Mouse (Mus musculus) forebrain, postnatal 0 days (tissue): ENCODE measurements around the gene Pigp. TPM values are rescaled to one million over a fixed set of nuclear protein-coding genes. Genes with fewer than 3 reads are reported as not detected.

ENCODE experiments used
- ATAC-seq: fragments of 200-750 bp; cut with Nextera tagmentation; 2 replicates; pipeline ENCODE4 v1.8.0; 2017; ENCODE audit warnings: mild to moderate bottlenecking, moderate library complexity
- DNase-seq: peaks from one replicate; pipeline ENCODE4 v3.0.0-alpha.2; 2015
- H3K27ac ChIP-seq: fragments of 300-500 bp; sonication (generic); 2 replicates; pipeline ENCODE4 v1.5.1; 2014; ENCODE audit warnings: low read depth, mild to moderate bottlenecking, antibody characterized with exemption, low read length, moderate library complexity, mixed read lengths
- H3K27me3 ChIP-seq: fragments of 300-500 bp; sonication (generic); 2 replicates; pipeline ENCODE4 v1.6.1; 2014; ENCODE audit warnings: mild to moderate bottlenecking, low read length, mixed read lengths; ENCODE audit not compliant: insufficient read depth
- H3K36me3 ChIP-seq: fragments of 300-500 bp; sonication (generic); 2 replicates; pipeline ENCODE4 v1.6.1; 2014; ENCODE audit warnings: mild to moderate bottlenecking, moderate library complexity; ENCODE audit not compliant: insufficient read depth
- H3K4me1 ChIP-seq: fragments of 300-500 bp; sonication (generic); 2 replicates; pipeline ENCODE4 v1.6.1; 2014; ENCODE audit warnings: antibody characterized with exemption; ENCODE audit not compliant: insufficient read depth
- H3K4me2 ChIP-seq: fragments of 300-500 bp; sonication (generic); 2 replicates; pipeline ENCODE4 v1.6.1; 2014; ENCODE audit warnings: low read depth, mild to moderate bottlenecking, moderate library complexity
- H3K4me3 ChIP-seq: fragments of 300-500 bp; sonication (generic); 2 replicates; pipeline ENCODE4 v1.5.1; 2014; ENCODE audit warnings: low read depth, low read length, mixed read lengths
- H3K9ac ChIP-seq: fragments of 300-500 bp; sonication (generic); 2 replicates; pipeline ENCODE4 v1.6.1; 2014; ENCODE audit warnings: mild to moderate bottlenecking
- H3K9me3 ChIP-seq: fragments of 300-500 bp; sonication (generic); 2 replicates; pipeline ENCODE4 v1.6.1; 2016; ENCODE audit warnings: low read length
- CTCF ChIP-seq: sonication (generic); IDR thresholded peaks from 2 replicates; pipeline ENCODE4 v1.5.1; 2016; ENCODE audit warnings: antibody characterized with exemption, control low read depth, low read depth
- WGBS: fragments of 180-500 bp; shearing (Covaris S2); extraction: QIAGEN DNeasy Blood & Tissue Kit; methylation state at CpG from one replicate; pipeline ENCODE4 v1.1.7; 2014; 5-methylcytosine and 5-hydroxymethylcytosine counted together
- polyA plus RNA-seq: library from polyadenylated mRNA; unstranded; fragments of >200 nt; fragmentation: Nextera tagmentation; extraction: Ambion mirVana; gene quantifications from 2 replicates; pipeline ENCODE4 v1.2.1, GENCODE M21; 2015
- total RNA-seq: library from RNA; depleted of rRNA; stranded (reverse); fragments of >200 nt; gene quantifications from 2 replicates; pipeline ENCODE4 v1.2.3, GENCODE M21; 2014

The Pigp gene
- total and polyA plus RNA-seq, 2 experiments from 2014 or later: 88.3 to 133 TPM

DNA sequence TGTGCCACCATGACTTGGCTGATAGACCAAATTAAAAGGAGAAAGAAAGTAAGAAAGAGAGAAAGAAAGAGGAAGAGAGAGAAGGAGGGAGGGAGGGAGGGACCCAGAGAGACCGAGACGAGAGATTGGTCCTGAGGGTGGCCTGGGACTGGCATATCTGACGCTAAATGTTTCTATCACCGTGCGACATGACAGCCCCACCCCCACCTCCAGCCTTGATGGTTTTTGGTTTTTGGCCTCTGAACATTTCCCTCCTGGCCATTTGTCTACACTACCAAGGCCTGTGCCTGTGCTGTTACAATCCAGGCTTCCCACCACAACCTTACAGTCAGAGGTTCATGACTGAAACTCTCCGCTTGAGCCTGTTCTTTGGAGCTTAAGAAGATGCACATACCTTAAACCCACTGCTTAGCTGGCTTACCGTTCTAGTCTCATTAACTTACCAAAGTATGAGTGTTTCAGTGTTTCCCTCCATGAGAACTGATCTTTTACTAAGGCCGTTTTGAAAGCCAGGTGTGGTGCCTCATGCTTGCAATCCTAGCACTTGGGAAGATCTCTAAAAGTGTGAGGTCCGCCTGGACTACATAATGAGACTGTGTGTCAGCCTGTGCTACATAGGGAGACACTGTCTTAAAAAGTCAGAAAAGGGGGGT, 40.3 kb downstream of the Pigp start:
- WGBS: 88% methylated on average over 9 of the region's 9 CpGs
- no peaks in the 10 kb centered on the region for H3K9me3 ChIP-seq
- H3K4me3 ChIP-seq: no peak overlapping the region
- H3K27me3 ChIP-seq: peaks cover 18% of the 10 kb centered on the region
- ATAC-seq: no peak
- no peaks in the 10 kb centered on the region for H3K36me3 ChIP-seq
- H3K27ac ChIP-seq: no peak overlapping the region
- DNase-seq: no peak
- H3K4me1 ChIP-seq: peaks cover 9% of the 10 kb centered on the region; the same call in 1 of the 2 replicates
- TF ChIP-seq CTCF: no peak
- H3K9ac ChIP-seq: no peak overlapping the region
- no peak overlapping the region for H3K4me2 ChIP-seq

DNA sequence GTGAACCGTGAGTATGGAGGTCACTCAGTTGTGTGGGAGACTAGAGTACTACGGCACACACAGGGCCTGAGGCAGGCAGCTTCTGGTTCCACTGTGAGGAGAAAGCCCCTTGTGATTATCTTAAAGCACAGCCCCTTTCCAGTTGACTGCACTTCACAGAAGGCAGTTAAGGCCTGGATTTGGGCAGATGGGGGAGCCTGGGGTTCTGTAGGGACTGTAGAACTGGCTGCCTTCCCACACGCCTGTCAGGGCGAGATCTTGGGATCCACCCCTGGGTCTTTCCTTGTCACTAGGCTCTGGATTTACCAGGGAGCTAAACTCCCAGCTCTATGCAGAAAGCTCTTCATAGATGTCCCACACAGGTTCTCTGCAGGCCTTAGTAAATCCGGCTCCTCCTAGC, 41.2 kb downstream of the Pigp start:
- Histone ChIP-seq H3K27ac (no peak overlapping the region), H3K4me3 (no peak overlapping the region), H3K36me3 (no peaks in the 10 kb centered on the region), H3K4me2 (no peak overlapping the region), H3K4me1 (peaks cover 9% of the 10 kb centered on the region; the same call in 1 of the 2 replicates), H3K9me3 (no peaks in the 10 kb centered on the region), H3K9ac (no peak overlapping the region), H3K27me3 (peaks cover 23% of the 10 kb centered on the region)
- 46% methylated on average over 5 of the region's 5 CpGs for WGBS
- DNase-seq (no peak), ATAC-seq (no peak)
- TF ChIP-seq CTCF: no peak

DNA sequence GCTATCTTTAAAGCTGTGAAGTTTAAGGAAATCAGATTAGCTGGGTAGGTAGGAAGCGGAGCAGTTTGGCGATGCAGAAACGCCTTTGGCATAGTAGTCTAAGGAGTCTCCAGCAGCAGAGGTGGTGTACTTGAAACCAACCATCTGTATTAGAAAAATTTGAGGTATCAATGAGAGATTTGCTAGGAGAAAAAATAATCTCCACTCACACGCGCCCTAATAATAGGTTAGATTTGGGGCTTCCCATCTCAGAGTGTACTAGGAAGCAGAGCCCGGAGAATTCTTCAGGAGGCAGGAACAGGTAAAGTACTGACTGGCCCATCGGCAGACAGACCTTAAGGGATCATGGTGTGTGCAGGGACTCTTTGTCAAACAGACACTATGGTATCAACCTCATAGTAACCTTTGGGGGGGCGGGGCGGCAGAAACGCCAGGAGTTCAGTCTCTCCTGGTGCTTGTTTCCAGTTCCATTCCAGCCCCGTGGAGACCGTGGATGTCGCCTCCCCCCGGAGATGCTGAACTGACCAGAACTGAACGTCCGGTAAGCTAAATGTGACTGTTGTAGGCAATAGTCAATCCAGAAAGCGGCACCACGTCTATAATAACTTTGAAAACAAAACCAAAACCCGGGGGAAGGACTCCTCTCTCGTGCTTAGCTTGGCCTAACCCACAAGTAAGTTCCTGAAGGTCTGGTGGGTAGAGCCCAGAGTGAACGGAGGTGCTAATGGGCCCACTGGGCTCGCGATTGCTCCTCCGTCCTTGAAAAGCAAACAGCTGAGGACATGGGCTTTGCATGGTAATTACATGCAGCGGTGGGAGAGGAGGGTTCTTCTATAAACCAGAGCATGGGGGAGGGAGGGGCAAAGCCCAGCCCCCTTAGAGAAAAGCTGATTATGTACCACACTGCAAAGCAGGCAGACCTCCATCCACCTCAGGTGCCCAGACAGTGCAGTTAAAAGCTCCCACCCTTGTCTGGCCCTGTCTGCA, 42.5 kb downstream of the Pigp start:
- Histone ChIP-seq H3K9ac (no peak overlapping the region), H3K36me3 (no peaks in the 10 kb centered on the region), H3K27me3 (peaks cover 23% of the 10 kb centered on the region), H3K9me3 (no peaks in the 10 kb centered on the region), H3K4me3 (peak overlapping the region; percentile 29), H3K27ac (no peak overlapping the region), H3K4me1 (peaks cover 9% of the 10 kb centered on the region; the same call in 1 of the 2 replicates), H3K4me2 (peak overlapping the region; percentile 50)
- DNase-seq (peak; percentile 18), ATAC-seq (no peak)
- WGBS: 14% methylated on average over 25 of the region's 25 CpGs
- no peak for TF ChIP-seq CTCF

DNA sequence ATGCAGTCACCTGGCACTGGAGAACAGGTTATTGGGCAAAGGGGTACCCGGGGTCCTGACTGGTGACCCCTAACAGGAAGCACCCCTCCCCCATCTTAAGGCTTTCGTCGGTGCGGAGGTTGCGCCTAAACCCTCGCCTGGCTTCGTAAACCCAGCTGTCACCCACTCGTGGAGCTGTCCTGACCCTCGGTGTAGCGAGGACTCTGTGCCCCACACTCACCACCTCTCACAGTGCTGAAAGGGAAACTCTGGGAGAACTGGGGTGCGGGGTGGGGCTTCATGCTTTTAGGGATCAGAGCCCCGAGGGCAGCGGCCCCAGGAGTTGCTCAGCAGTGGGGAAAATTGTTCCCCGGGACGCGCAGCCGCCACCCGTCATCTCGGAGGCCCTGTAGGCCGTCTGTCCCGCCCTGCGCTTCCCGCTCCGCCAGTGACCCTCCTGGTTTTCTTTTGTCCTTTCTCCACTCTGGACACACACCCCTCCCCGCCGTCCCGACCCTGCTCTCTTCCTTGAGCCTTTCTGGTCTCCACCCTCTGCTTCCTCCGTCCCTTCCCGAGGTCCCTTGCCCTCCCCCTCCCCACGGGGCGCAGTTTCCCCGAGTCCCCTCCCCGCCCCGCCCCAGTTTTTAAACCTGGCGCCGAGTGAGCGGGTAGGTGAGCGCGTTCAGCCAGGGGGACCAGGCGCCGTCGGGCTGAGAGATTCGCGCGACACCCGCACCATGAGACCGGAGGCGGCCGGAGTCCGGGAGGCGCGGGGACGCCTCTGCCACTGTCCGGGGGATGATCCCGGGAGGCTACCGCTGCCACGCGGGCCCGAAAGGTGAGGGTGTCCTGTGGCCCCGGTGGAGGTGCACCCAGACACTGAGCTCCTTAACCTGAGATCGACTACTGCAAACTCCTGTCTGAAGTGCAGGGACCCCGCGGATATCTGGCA, 43.6 kb downstream of the Pigp start, which contains the start of gene Ripply3:
Gene Ripply3, plus strand, starts transcription at position 640 of the 931 bp plus-strand sequence.
- no peak for ATAC-seq
- no peak within 1 kb of the TSS for H3K9ac ChIP-seq

DNA sequence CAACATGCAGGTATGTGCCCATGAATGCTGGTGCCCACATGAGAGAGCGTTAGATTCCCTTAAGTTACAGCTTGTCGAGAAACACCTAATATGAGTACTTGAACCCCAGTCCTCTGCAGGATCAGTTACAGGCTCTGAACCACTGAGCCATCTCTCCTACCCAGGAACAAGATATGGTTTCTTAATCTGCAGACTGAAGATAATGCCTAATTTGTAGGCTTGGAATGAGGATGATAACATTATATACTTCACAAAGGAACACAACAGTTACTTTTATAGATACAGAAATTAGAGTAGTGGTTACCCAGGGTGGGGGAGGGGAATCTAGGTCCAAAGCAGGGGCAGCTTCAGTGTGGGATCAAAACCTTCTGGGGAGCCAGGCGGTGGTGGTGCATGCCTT, 45.6 kb downstream of the Pigp start:
- no peak overlapping the region for H3K4me2 ChIP-seq
- peaks cover 23% of the 10 kb centered on the region for H3K27me3 ChIP-seq
- 91% methylated on average over 3 of the region's 3 CpGs for WGBS
- H3K27ac ChIP-seq: no peak overlapping the region
- no peaks in the 10 kb centered on the region for H3K9me3 ChIP-seq
- TF ChIP-seq CTCF: no peak
- peaks cover 9% of the 10 kb centered on the region; the same call in 1 of the 2 replicates for H3K4me1 ChIP-seq
- H3K9ac ChIP-seq: no peak overlapping the region
- H3K36me3 ChIP-seq: no peaks in the 10 kb centered on the region
- no peak for ATAC-seq
- no peak for DNase-seq
- no peak overlapping the region for H3K4me3 ChIP-seq

More for the DNA sequence above, 43.6 kb downstream of the Pigp start, which contains the start of gene Ripply3:
- TF ChIP-seq CTCF: no peak
- peaks cover 23% of the 10 kb centered on the region for H3K27me3 ChIP-seq
- H3K9me3 ChIP-seq: no peaks in the 10 kb centered on the region
- WGBS: 2% methylated on average over 63 of the region's 63 CpGs
- H3K27ac ChIP-seq: no peak within 1 kb of the TSS
- H3K4me3 ChIP-seq: peak within 1 kb of the TSS; percentile 29
- H3K4me1 ChIP-seq: peaks cover 9% of the 10 kb centered on the region; the same call in 1 of the 2 replicates
- DNase-seq: no peak
- peak within 1 kb of the TSS; percentile 50 for H3K4me2 ChIP-seq
- H3K36me3 ChIP-seq: no peaks in the 10 kb centered on the region

DNA sequence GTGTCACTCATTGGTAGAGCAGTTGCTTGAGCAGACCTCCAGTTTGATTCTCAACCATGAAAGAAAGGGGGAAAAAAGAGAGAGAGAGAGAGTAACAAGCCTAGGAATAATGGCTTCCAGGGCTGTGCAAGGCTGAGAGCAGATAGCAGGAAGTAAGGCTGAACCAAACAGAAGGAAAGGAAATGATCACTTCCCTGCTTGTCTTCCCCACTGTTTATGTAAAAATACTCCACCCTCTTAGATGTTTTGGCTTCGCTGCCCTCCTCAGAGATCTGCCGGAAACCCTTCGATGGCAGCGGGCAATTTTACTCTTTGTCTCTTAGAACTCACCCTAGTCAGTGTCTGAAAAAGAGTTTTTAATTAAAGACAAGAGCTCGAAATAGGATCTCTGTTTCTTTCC, 48.0 kb downstream of the Pigp start:
- DNase-seq (no peak), ATAC-seq (no peak)
- Histone ChIP-seq H3K27me3 (peaks cover 18% of the 10 kb centered on the region), H3K9me3 (no peaks in the 10 kb centered on the region), H3K9ac (no peak overlapping the region), H3K4me1 (peaks cover 9% of the 10 kb centered on the region; the same call in 1 of the 2 replicates), H3K4me2 (no peak overlapping the region), H3K27ac (no peak overlapping the region), H3K36me3 (no peaks in the 10 kb centered on the region), H3K4me3 (no peak overlapping the region)
- no peak for TF ChIP-seq CTCF
- WGBS: 84% methylated on average over 5 of the region's 5 CpGs
